Mouse (Mus musculus) embryonic facial prominence, embryonic 10.5 days (tissue): ENCODE data around the gene Cenps. TPM values are rescaled to one million over a fixed set of nuclear protein-coding genes. Genes with fewer than 3 reads are reported as not detected.
"Not testable (repeated sequence)": the region's sequence is repeated elsewhere in the genome, so short reads cannot be mapped to it uniquely, and the experiment has no call there.

Experiments used
- DNase-seq: peaks from one replicate; pipeline ENCODE4 v3.0.0-alpha.2; 2017; ENCODE audit warnings: low spot score
- H3K27ac ChIP-seq: fragments of 300-500 bp; sonication (generic); replicated peaks from 2 replicates; pipeline ENCODE4 v1.5.1; 2016; ENCODE audit warnings: mild to moderate bottlenecking
- H3K27me3 ChIP-seq: fragments of 300-500 bp; sonication (generic); replicated peaks from 2 replicates; pipeline ENCODE4 v1.6.1; 2016; ENCODE audit warnings: low read depth, mild to moderate bottlenecking; ENCODE audit not compliant: poor library complexity, severe bottlenecking
- H3K36me3 ChIP-seq: fragments of 300-500 bp; sonication (generic); replicated peaks from 2 replicates; pipeline ENCODE4 v1.6.1; 2016; ENCODE audit warnings: mild to moderate bottlenecking, moderate library complexity
- H3K4me1 ChIP-seq: fragments of 300-500 bp; sonication (generic); 2 replicates; pipeline ENCODE4 v1.6.1; 2016
- H3K4me3 ChIP-seq: fragments of 300-500 bp; sonication (generic); 2 replicates; pipeline ENCODE4 v1.5.1; 2016; ENCODE audit warnings: mild to moderate bottlenecking, moderate library complexity
- H3K9me3 ChIP-seq: fragments of 300-500 bp; sonication (generic); 2 replicates; pipeline ENCODE4 v1.6.1; 2016; ENCODE audit warnings: mild to moderate bottlenecking
- WGBS: fragments of 180-500 bp; shearing (Covaris S2); methylation state at CpG from one replicate; pipeline ENCODE4 v1.1.7; 2016; 5-methylcytosine and 5-hydroxymethylcytosine counted together
- polyA plus RNA-seq: library from polyadenylated mRNA; unstranded; fragments of >200 nt; fragmentation: Nextera tagmentation; extraction: Ambion mirVana; gene quantifications from 2 replicates; pipeline ENCODE4 v1.2.1, GENCODE M21; 2016

Gene Cenps
- polyA plus RNA-seq, 1 experiment from 2014 or later: 62.7 TPM

DNA sequence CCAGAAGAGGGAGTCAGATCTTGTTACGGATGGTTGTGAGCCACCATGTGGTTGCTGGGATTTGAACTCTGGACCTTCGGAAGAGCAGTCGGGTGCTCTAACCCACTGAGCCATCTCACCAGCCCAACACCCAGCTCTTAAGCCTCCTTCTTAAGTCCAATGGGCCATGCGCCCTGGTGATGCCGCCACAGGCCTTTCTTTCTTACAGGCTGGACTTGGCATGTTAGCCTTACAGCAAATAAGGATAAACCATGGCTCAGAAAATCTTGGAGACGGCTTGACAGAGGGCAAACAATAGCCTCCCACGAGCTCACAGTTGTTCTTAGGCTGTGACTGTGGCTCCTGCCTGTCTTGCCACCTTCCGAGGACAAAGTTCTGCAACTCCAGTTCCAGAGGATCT, 32.5 kb upstream of the Cenps start:
- DNase-seq, H3K27ac ChIP-seq, H3K9me3 ChIP-seq, H3K27me3 ChIP-seq, H3K4me3 ChIP-seq, H3K36me3 ChIP-seq: not testable (repeated sequence)
- H3K4me1 ChIP-seq: peaks cover 46% of the 10 kb centered on the region
- 82% methylated on average over 8 of the region's 8 CpGs for WGBS

DNA sequence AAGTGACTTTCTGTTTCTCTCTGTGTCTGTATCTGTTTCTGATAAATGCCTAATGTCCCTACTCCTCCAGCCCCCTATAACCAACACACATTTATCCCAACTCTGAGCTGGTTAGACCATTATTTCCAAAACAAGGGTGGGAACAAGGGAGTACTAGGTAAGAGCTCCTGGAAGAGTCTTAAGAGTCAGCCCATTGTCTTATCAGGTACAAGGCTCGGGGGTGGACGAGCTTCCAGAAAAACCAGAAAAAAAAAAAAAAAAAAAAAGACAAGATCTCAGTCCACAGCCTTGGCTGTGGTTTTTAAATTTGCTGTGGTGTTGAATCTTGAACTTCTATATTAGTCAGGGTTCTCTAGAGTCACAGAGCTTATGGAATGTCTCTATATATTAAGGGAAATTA, 30.6 kb upstream of the Cenps start:
- 76% methylated on average over 2 of the region's 2 CpGs for WGBS
- Histone ChIP-seq H3K9me3 (no peaks in the 10 kb centered on the region), H3K27ac (no peak overlapping the region), H3K4me3 (peak overlapping the region; percentile 95), H3K36me3 (peaks cover 23% of the 10 kb centered on the region), H3K4me1 (peaks cover 44% of the 10 kb centered on the region), H3K27me3 (no peaks in the 10 kb centered on the region)
- no peak for DNase-seq

DNA sequence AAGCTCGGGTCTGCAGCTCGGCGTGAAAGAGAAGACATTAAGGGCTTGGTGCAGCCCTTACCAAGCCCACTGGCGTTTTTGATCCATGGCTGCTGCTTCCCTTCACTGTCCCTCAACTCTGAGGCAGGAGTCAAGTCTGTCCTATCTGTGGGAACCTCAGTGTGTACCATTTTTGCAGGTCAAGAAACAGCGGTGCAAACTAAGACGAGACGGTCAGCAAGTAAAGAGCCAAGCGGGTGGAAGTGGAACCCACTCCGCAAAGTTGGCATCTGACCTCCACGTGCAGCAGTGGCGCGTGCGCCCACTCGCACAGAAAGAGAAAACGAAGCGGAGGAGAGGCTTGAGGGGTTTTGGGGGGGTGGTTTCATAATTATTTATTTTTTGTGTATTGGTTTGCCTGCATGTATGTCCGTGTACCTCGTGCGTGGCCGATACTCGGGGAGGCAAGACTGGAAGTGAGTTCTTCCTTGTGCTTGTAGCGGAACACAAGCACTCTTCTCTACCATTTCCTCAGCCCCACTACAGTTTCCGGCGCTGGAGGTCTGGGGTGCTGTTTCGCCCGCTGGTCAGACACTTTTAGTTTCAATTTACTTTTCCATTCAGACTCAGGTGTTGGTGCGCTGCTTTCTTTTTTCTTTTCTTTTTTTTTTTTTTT, 29.7 kb upstream of the Cenps start:
- no peaks in the 10 kb centered on the region for H3K27me3 ChIP-seq
- no peaks in the 10 kb centered on the region for H3K9me3 ChIP-seq
- peak overlapping the region; percentile 95 for H3K4me3 ChIP-seq
- peak overlapping the region; percentile 88 for H3K27ac ChIP-seq
- no peak for DNase-seq
- 2% methylated on average over 27 of the region's 27 CpGs for WGBS
- peaks cover 32% of the 10 kb centered on the region for H3K36me3 ChIP-seq
- H3K4me1 ChIP-seq: peaks cover 36% of the 10 kb centered on the region

DNA sequence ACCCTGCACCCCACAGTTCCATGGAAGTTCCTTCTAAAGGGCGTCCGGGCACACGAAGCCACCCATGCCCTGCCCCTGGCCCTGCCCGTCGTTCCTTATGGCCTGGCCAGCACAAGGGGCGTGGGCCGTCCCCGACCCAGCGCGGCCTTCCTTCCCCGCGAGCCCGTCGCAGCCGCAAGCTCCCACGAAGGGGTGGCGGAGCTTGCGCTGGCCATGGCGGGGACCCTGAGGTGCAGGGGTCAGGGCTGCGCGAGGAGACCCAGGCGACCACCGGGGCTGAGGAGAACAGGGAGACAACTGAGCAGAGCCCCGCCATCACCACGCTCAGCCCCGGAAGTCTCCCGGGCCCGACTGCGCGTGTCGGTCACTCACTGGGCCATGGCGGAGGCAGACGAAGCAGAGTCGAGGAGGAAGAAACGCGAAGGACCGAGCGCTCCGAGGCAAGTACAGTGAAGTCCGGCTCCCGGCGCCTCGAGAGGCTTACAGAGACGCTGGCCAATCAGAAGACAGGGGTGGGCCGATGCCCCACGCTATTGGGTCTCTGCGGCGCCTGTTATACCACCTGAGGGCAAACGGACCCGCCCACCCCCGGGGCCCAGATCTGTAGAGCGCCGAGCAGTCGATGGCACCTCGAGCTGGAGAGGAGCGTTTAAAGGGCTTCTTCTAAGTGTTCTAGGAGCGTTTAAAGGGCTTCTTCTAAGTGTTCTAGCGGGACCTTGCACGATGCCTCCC, 29.0 kb upstream of the Cenps start, which contains the start of gene Pgd:
TSS of gene Pgd (minus strand) at position 557 of the 732 bp plus-strand sequence.
- Histone ChIP-seq H3K27me3 (no peaks in the 10 kb centered on the region), H3K4me3 (peak within 1 kb of the TSS; percentile 95), H3K4me1 (peaks cover 29% of the 10 kb centered on the region), H3K27ac (peak within 1 kb of the TSS; percentile 88), H3K9me3 (no peaks in the 10 kb centered on the region), H3K36me3 (peaks cover 39% of the 10 kb centered on the region)
- WGBS: under 1% methylated on average over 59 of the region's 59 CpGs
- DNase-seq: peak; percentile 98

DNA sequence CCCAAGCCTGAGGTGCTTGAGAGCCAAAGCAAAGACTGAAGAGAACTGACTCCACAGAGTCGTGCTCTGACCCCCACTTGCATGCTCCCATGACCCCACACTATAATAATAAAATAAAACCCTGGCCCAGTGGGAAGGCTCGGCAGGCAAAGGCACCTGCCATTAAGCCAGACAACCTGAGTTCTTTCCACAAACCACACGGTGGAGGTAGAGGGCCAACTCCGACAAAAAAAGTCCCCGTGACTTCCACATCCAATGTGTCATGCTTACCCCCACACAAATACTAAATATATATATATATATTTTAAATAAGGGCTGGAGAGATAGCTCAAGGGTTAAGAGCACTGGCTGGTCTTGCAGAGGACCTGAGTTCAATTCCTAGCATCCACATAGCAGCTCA, 26.7 kb upstream of the Cenps start:
- no peak overlapping the region for H3K4me3 ChIP-seq
- H3K27me3 ChIP-seq: no peaks in the 10 kb centered on the region
- WGBS: 81% methylated on average over 5 of the region's 5 CpGs
- H3K36me3 ChIP-seq: peaks cover 61% of the 10 kb centered on the region
- H3K9me3 ChIP-seq: no peaks in the 10 kb centered on the region
- H3K4me1 ChIP-seq: peaks cover 22% of the 10 kb centered on the region
- no peak overlapping the region for H3K27ac ChIP-seq
- no peak for DNase-seq

DNA sequence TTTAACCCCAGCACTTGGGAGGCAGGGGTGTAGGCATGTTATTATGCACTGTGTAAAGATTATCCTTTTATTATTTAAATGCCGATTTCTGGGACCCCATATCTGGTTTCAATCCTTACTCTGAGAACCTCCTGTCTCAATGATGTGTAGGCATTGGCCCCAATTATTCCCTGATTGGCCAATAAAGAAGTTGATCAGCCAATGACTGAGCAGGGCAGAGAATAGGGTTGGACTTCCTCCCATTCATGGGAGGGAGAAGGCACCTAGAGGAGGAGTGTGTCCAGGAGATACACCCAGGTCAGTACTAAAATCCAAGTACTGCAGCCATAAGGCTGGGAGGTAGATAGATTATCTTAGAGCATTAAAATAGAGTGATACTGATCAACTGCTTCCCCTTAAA, 25.8 kb upstream of the Cenps start:
- Histone ChIP-seq H3K27ac (no peak overlapping the region), H3K27me3 (no peaks in the 10 kb centered on the region), H3K36me3 (peaks cover 71% of the 10 kb centered on the region), H3K9me3 (no peaks in the 10 kb centered on the region), H3K4me1 (peaks cover 22% of the 10 kb centered on the region), H3K4me3 (no peak overlapping the region)
- 81% methylated on average over 1 of the region's 1 CpGs for WGBS
- no peak for DNase-seq

DNA sequence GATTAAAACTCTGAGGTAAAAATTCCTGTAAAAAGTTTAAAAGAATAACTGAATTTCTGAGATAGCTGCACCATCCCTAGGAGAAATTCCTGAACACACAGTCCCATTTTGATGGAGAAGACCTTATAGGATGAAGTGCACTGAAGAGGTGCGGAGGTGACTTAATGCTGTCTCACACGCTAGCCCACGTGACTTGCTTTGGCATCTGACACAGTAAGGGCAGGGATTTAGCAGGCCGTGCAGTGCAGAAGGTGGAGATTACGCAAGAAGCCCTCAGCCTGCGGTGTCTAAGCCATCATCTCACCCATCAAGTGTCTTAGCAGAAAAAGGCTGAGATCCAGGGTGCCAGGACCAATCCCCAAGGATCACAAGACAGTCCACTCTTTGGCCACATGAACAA, 23.7 kb upstream of the Cenps start:
- H3K4me1 ChIP-seq: peaks cover 19% of the 10 kb centered on the region
- no peak overlapping the region for H3K4me3 ChIP-seq
- no peaks in the 10 kb centered on the region for H3K9me3 ChIP-seq
- H3K27me3 ChIP-seq: no peaks in the 10 kb centered on the region
- no peak for DNase-seq
- WGBS: 95% methylated on average over 6 of the region's 6 CpGs
- H3K36me3 ChIP-seq: peaks cover 91% of the 10 kb centered on the region
- H3K27ac ChIP-seq: no peak overlapping the region

DNA sequence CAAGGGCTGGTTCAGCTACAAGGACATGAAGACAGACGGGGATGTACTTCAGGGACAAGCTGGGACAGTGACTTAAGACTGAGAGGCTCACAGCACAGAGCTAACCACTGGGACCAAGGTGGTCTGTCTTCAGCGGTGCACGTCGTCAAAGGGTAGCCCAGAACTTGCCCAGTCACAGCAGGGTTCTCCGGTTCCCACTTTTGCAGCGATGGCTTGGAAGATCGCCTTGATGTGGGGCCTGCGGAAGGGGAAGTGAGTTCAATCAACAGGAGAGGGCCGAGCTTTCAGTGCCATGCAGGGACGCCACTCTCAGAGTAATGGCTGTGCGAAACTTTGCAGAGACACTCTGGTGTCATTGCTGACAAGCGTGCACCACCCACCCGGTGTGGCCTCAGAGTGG, 22.5 kb upstream of the Cenps start:
- Histone ChIP-seq H3K27me3 (no peaks in the 10 kb centered on the region), H3K27ac (no peak overlapping the region), H3K36me3 (peaks cover 99% of the 10 kb centered on the region), H3K4me3 (no peak overlapping the region), H3K9me3 (peaks cover 3% of the 10 kb centered on the region; the same call in 1 of the 2 replicates), H3K4me1 (peaks cover 6% of the 10 kb centered on the region)
- no peak for DNase-seq
- WGBS: 92% methylated on average over 13 of the region's 13 CpGs

DNA sequence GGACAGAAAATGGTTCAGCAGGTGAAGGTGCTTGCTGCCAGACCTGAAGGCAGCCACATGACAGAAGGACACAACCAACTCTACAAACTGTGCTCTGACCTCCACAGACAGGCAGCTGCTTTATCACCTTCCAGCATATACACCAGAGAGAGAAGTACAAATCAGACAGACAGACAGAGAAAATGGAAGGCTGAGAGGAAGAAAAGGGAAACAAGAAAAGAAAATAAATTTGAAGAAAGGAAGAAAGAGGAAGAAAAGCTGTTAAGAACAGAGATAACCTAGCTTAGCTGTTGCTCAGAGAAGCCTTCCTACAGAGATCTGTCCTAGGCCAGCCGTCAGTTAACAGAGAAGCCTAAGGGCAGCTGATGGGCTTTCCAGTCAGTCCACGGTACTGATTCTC, 21.8 kb upstream of the Cenps start:
- WGBS: 89% methylated on average over 2 of the region's 2 CpGs

DNA sequence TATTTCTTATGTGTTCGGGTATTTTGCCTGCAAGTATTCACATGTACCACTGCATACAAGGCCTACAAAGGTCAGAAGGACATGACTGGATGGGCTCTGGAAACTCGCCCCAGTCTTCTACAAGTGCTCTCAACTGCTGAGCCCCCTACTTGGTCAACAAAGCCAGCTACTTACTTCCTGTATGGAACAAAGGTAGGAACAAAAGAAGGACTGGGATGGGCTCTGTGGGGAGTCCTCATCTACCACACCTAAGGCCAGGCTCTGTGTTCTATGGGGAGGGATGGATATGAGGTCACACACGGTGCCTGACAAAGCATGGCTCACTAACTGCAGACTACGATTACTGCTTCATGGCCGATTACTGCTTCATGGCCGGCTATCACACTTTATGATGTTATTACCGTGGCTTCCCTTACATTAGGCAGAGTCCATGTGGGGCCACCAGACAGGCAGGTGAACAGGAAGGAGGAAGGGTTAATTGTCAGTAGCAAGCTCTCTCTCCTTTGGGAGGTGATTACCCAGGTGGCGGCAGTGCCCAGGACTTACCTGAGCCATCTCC, 20.1 kb upstream of the Cenps start:
- Histone ChIP-seq H3K4me1 (no peaks in the 10 kb centered on the region), H3K27ac (no peak overlapping the region), H3K9me3 (peaks cover 4% of the 10 kb centered on the region; the same call in 1 of the 2 replicates), H3K27me3 (no peaks in the 10 kb centered on the region), H3K36me3 (peaks cover 100% of the 10 kb centered on the region), H3K4me3 (no peak overlapping the region)
- 94% methylated on average over 8 of the region's 8 CpGs for WGBS
- no peak for DNase-seq

More for the DNA sequence above, 21.8 kb upstream of the Cenps start:
- Histone ChIP-seq H3K4me3 (no peak overlapping the region), H3K36me3 (peaks cover 100% of the 10 kb centered on the region), H3K9me3 (peaks cover 4% of the 10 kb centered on the region; the same call in 1 of the 2 replicates), H3K27ac (no peak overlapping the region), H3K4me1 (0 out of 2 replicates have a peak, but pooled peaks cover 6% of the 10 kb centered on the region), H3K27me3 (no peaks in the 10 kb centered on the region)
- DNase-seq: no peak

DNA sequence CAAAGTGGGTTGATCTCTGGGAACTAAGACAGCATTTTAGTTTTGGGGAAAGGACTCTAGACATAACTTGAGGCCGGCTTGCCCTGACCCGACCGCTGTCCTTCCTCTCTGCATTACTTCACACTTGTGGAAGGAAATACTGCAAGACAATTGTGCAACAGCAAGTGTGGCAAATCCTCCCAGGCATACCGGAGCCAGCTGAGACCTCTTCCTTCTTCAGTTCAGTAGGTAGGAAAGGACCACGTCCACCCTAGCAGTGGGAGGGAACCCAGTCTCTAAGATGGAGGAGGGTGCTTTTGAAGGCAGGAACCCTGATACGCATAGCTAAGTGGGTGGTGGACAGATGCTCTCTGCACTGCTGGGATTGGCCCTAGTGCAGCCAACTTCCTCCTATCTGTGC, 18.3 kb upstream of the Cenps start:
- Histone ChIP-seq H3K36me3 (peaks cover 100% of the 10 kb centered on the region), H3K4me3 (no peak overlapping the region), H3K27me3 (no peaks in the 10 kb centered on the region), H3K27ac (no peak overlapping the region), H3K9me3 (peaks cover 4% of the 10 kb centered on the region; the same call in 1 of the 2 replicates), H3K4me1 (no peaks in the 10 kb centered on the region)
- WGBS: 96% methylated on average over 6 of the region's 6 CpGs
- DNase-seq: no peak

DNA sequence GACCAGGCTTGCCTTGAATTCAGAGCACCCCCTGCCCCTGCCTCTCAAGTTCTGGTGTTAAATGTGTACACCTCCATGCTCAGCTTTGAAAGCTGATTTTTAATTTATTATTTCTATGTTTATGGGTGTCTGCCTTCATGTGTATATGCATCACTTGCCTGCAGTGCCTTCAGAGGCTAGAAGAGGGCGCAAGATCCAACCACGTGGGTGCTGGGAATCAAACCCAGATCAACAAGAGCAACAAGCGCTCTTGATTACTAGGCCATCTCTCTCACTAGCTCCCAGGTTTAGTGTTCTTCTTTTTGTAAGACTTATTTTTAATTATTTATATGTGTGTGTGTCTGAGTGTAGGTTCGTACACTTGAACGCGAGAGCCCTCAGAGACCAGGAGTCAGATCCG, 17.4 kb upstream of the Cenps start:
- Histone ChIP-seq H3K4me3 (no peak overlapping the region), H3K4me1 (no peaks in the 10 kb centered on the region), H3K9me3 (peaks cover 4% of the 10 kb centered on the region; the same call in 1 of the 2 replicates), H3K36me3 (peaks cover 100% of the 10 kb centered on the region), H3K27me3 (no peaks in the 10 kb centered on the region), H3K27ac (no peak overlapping the region)
- no peak for DNase-seq
- 98% methylated on average over 7 of the region's 7 CpGs for WGBS

DNA sequence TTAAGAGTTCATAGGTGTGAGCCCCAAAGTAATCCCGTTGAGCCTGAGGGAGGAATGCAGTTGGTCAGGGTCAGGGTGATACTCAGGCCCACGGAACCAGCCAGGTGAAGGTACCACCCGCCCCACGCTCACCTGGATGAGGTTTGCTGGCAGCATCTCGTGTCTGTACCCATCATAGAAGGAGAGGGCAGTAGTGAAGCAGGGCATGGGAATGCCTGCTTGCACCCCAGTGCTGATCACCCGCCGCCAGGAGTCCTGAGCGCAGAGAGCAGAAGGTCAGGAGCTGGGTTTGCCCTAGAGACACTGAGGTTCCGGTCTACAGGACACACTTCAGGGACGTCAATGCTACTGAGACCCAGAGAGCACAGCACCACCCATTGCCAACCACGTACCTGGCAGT, 13.3 kb upstream of the Cenps start:
- WGBS: 92% methylated on average over 11 of the region's 11 CpGs
- Histone ChIP-seq H3K27me3 (no peaks in the 10 kb centered on the region), H3K36me3 (peaks cover 69% of the 10 kb centered on the region), H3K4me3 (no peak overlapping the region), H3K9me3 (peaks cover 4% of the 10 kb centered on the region; the same call in 1 of the 2 replicates), H3K27ac (no peak overlapping the region), H3K4me1 (peaks cover 21% of the 10 kb centered on the region)
- DNase-seq: no peak
